Mouse (Mus musculus): ENCODE measurements around the gene Zfp276. TPM values are rescaled to one million over a fixed set of nuclear protein-coding genes. Genes with fewer than 3 reads are reported as not detected.
"Not testable (repeated sequence)": the region's sequence is repeated elsewhere in the genome, so short reads cannot be mapped to it uniquely, and the experiment has no call there.

Gene Zfp276
- polyA plus RNA-seq, 1 experiment from 2014 or later = 20.5 TPM

DNA sequence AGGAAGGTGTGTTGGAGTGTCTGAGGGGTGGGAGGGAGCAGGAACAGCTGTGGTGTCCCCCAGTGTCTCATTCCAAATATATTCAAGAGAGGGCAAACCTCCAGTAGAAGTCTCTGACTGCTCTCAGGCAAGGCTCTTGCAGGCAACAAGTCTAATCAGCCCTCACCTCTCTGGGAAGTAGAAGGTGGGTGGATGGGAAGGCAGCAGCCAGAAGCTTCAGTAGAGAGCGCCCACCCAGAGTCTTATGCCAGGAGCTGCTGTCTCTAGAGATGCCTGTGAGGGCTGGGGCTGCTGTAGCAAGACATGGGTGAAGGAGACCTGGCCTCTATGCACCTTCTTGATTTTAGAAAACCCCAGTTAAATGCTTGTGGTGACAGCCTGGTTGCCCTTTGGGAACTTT lies 25.6 kb upstream of the Zfp276 start:
- H3K9ac ChIP-seq (ENCODE audit: low read length) = no peak overlapping the region
- H3K27ac ChIP-seq (ENCODE audit: low read depth) = no peak overlapping the region
- no peak overlapping the region for H3K4me3 ChIP-seq (ENCODE audit: low read depth, low read length)
- no peaks in the 10 kb centered on the region for H3K9me3 ChIP-seq (ENCODE audit: control insufficient read depth, low read length)
- peaks cover 32% of the 10 kb centered on the region for H3K36me3 ChIP-seq (ENCODE audit: control insufficient read depth, insufficient read depth, low read length)
- no peak overlapping the region for H3K4me2 ChIP-seq (ENCODE audit: low read length)
- WGBS = 100% methylated on average over 1 of the region's 1 CpGs
- DNase-seq (ENCODE audit: low spot score) (no peak), ATAC-seq (replicated peaks; ENCODE audit: low FRiP score, low TSS enrichment, low read depth) (no peak)
- 0 out of 2 replicates have a peak, but pooled peaks cover 3% of the 10 kb centered on the region for H3K27me3 ChIP-seq (replicated peaks; ENCODE audit: control insufficient read depth, insufficient read depth, low read length)
- H3K4me1 ChIP-seq (replicated peaks; ENCODE audit: control insufficient read depth, insufficient read depth, low read length) = peaks cover 12% of the 10 kb centered on the region

GRCm38 (mm10) chr8:123230326-123230725 lies 23.7 kb upstream of the Zfp276 start:
- H3K27ac ChIP-seq (ENCODE audit: low read depth); H3K4me2 ChIP-seq (ENCODE audit: low read length); DNase-seq (ENCODE audit: low spot score); H3K4me3 ChIP-seq (ENCODE audit: low read depth, low read length); ATAC-seq (replicated peaks; ENCODE audit: low FRiP score, low TSS enrichment, low read depth); H3K9me3 ChIP-seq (ENCODE audit: control insufficient read depth, low read length); H3K9ac ChIP-seq (ENCODE audit: low read length): not testable (repeated sequence)
- Histone ChIP-seq H3K4me1 (replicated peaks; ENCODE audit: control insufficient read depth, insufficient read depth, low read length) (peaks cover 11% of the 10 kb centered on the region), H3K36me3 (ENCODE audit: control insufficient read depth, insufficient read depth, low read length) (peaks cover 32% of the 10 kb centered on the region), H3K27me3 (replicated peaks; ENCODE audit: control insufficient read depth, insufficient read depth, low read length) (peaks cover 14% of the 10 kb centered on the region)
- 88% methylated on average over 10 of the region's 11 CpGs for WGBS

DNA sequence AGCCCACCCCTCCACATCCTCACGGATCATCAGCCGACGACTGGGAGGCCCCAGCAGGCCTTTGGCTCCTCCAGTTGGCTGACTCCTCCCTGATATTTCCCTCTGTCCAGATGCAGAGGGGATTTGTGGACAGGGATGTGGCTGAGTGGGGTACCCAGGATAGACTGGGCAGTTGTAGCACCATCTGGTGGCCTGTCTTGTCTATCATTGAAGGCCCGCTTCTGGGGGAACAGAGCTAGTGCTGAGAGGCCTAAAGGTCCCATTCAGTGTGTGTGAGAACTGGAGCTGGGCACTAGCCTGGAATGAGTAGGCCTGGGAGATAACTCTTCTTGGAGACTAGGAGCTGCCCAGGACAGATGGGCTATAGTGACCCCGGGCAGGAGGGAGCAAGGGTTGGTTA lies 22.3 kb upstream of the Zfp276 start:
- Histone ChIP-seq H3K4me2 (ENCODE audit: low read length) (no peak overlapping the region), H3K9me3 (ENCODE audit: control insufficient read depth, low read length) (no peaks in the 10 kb centered on the region), H3K4me3 (ENCODE audit: low read depth, low read length) (no peak overlapping the region), H3K27ac (ENCODE audit: low read depth) (no peak overlapping the region), H3K9ac (ENCODE audit: low read length) (no peak overlapping the region), H3K4me1 (replicated peaks; ENCODE audit: control insufficient read depth, insufficient read depth, low read length) (peaks cover 11% of the 10 kb centered on the region), H3K36me3 (ENCODE audit: control insufficient read depth, insufficient read depth, low read length) (peaks cover 26% of the 10 kb centered on the region), H3K27me3 (replicated peaks; ENCODE audit: control insufficient read depth, insufficient read depth, low read length) (peaks cover 16% of the 10 kb centered on the region)
- WGBS = 50% methylated on average over 5 of the region's 5 CpGs
- no peak for ATAC-seq (replicated peaks; ENCODE audit: low FRiP score, low TSS enrichment, low read depth)
- no peak for DNase-seq (ENCODE audit: low spot score)

GRCm38 (mm10) chr8:123232553-123232952 lies 21.4 kb upstream of the Zfp276 start:
- peaks cover 16% of the 10 kb centered on the region for H3K27me3 ChIP-seq (replicated peaks; ENCODE audit: control insufficient read depth, insufficient read depth, low read length)
- 32% methylated on average over 7 of the region's 7 CpGs for WGBS
- H3K4me1 ChIP-seq (replicated peaks; ENCODE audit: control insufficient read depth, insufficient read depth, low read length) = peaks cover 11% of the 10 kb centered on the region
- H3K4me3 ChIP-seq (ENCODE audit: low read depth, low read length) = no peak overlapping the region
- H3K9me3 ChIP-seq (ENCODE audit: control insufficient read depth, low read length) = no peaks in the 10 kb centered on the region
- peaks cover 20% of the 10 kb centered on the region for H3K36me3 ChIP-seq (ENCODE audit: control insufficient read depth, insufficient read depth, low read length)
- no peak for ATAC-seq (replicated peaks; ENCODE audit: low FRiP score, low TSS enrichment, low read depth)
- no peak overlapping the region for H3K27ac ChIP-seq (ENCODE audit: low read depth)
- DNase-seq (ENCODE audit: low spot score) = no peak
- no peak overlapping the region for H3K9ac ChIP-seq (ENCODE audit: low read length)
- no peak overlapping the region for H3K4me2 ChIP-seq (ENCODE audit: low read length)

DNA sequence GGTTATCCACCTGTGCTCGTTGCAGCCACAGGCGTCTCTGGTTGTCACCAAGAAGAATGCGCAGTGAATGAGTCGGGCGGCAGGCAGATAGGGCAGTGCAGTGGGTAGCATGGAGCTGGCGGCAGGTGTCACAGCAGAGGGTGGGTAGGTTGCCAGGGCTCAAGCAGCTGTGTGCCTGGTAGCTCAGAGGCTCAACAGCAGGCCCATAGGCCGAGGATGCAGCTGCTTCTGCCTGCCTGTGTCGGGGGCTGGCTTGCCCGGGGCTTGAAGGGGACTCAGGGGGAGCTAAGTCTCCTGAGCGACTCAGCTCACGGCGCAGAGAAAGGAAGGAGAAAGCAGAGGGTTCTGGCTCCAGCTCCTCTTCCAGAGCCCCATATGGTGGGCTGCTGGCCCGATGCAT lies 20.7 kb upstream of the Zfp276 start:
- Histone ChIP-seq H3K4me3 (ENCODE audit: low read depth, low read length) (no peak overlapping the region), H3K4me2 (ENCODE audit: low read length) (no peak overlapping the region), H3K27ac (ENCODE audit: low read depth) (no peak overlapping the region), H3K27me3 (replicated peaks; ENCODE audit: control insufficient read depth, insufficient read depth, low read length) (peaks cover 16% of the 10 kb centered on the region), H3K36me3 (ENCODE audit: control insufficient read depth, insufficient read depth, low read length) (peaks cover 12% of the 10 kb centered on the region), H3K9me3 (ENCODE audit: control insufficient read depth, low read length) (no peaks in the 10 kb centered on the region), H3K4me1 (replicated peaks; ENCODE audit: control insufficient read depth, insufficient read depth, low read length) (peaks cover 11% of the 10 kb centered on the region), H3K9ac (ENCODE audit: low read length) (no peak overlapping the region)
- ATAC-seq (replicated peaks; ENCODE audit: low FRiP score, low TSS enrichment, low read depth) = no peak
- 61% methylated on average over 13 of the region's 13 CpGs for WGBS
- DNase-seq (ENCODE audit: low spot score) = no peak

DNA sequence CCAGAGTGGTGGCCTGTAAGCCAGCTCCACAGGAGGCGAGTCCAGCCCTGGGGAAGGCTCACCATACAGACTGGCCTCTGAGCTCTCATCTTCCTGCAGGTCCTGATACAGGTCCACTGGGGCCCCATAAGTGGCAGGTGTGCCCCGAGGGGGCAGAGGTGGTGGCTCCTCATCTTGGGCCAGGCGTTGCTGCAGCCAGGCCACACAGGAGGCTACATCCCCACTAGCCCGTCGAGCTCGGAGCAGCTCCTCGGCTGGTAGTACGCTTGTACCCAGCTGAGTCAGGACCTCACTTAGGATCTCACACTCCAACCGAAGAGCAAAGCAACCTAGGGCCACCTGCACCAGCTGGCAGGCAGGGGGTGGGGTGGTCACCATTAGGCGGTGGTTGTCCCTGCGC lies 20.2 kb upstream of the Zfp276 start:
- Histone ChIP-seq H3K9me3 (ENCODE audit: control insufficient read depth, low read length) (no peaks in the 10 kb centered on the region), H3K27me3 (replicated peaks; ENCODE audit: control insufficient read depth, insufficient read depth, low read length) (peaks cover 16% of the 10 kb centered on the region), H3K9ac (ENCODE audit: low read length) (no peak overlapping the region), H3K27ac (ENCODE audit: low read depth) (no peak overlapping the region), H3K4me2 (ENCODE audit: low read length) (no peak overlapping the region), H3K4me3 (ENCODE audit: low read depth, low read length) (no peak overlapping the region), H3K36me3 (ENCODE audit: control insufficient read depth, insufficient read depth, low read length) (peaks cover 8% of the 10 kb centered on the region; the same call in 1 of the 2 replicates), H3K4me1 (replicated peaks; ENCODE audit: control insufficient read depth, insufficient read depth, low read length) (peaks cover 11% of the 10 kb centered on the region)
- no peak for ATAC-seq (replicated peaks; ENCODE audit: low FRiP score, low TSS enrichment, low read depth)
- 74% methylated on average over 11 of the region's 11 CpGs for WGBS
- no peak for DNase-seq (ENCODE audit: low spot score)

- Histone ChIP-seq H3K36me3 (ENCODE audit: control insufficient read depth, insufficient read depth, low read length) (no peaks in the 10 kb centered on the region), H3K27ac (ENCODE audit: low read depth) (no peak overlapping the region), H3K27me3 (replicated peaks; ENCODE audit: control insufficient read depth, insufficient read depth, low read length) (peaks cover 16% of the 10 kb centered on the region), H3K4me2 (ENCODE audit: low read length) (peak overlapping the region; percentile 93), H3K9ac (ENCODE audit: low read length) (peak overlapping the region; percentile 36), H3K9me3 (ENCODE audit: control insufficient read depth, low read length) (no peaks in the 10 kb centered on the region), H3K4me1 (replicated peaks; ENCODE audit: control insufficient read depth, insufficient read depth, low read length) (peaks cover 11% of the 10 kb centered on the region), H3K4me3 (ENCODE audit: low read depth, low read length) (peak overlapping the region; percentile 46)
- 31% methylated on average over 13 of the region's 13 CpGs for WGBS
- ATAC-seq (replicated peaks; ENCODE audit: low FRiP score, low TSS enrichment, low read depth) (peak; percentile 6; the same call in 1 of the 2 replicates), DNase-seq (ENCODE audit: low spot score) (no peak)
Observed at GRCm38 (mm10) chr8:123234918-123235519, 19.0 kb upstream of the Zfp276 start.

DNA sequence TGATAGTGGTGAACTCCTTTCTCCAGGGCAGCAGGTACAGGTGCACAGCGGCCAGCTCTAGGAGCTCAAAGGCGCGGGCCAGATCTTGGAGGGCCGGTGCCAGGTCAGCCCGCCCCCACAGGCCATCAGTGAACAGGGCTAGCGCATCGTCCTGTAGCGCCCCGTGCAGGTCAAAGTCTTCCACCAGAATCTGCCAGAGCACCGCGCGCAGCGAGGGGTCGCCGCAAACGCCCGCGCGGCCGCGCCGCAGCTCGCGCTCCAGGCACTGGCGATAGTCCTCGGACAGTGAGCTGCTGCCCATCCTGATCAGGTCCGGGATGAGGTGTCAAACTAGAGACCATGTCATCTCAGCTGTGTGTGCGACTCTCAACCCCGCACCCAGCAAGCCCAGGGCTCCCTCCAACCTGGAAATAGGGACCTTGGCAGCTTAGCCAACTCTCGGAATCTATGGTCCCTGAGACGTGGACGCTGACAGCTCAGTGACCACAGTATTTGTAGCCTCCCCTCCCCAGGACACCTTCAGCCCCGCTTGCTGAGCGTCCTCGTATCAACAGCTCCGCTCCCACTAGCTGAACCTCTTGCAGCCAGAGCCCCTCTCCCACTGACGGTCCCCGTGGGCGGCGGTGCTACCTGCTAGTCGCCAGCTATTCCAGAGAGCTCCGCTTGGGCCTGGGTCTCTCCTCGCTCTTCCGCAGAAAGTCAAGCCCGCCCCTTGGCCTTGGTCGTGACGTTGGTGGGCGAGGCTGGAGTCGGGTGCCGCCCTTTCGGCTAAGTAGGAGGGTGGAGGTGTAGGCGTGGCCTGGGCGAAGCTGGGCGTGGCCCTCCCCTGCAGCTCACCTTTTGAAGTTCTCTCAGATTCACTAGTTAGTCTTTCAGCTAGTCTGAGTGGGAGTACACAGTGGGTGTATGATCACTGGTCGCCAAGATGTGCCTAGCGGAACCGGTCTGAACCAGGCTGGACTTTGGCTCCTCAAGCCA lies 18.2 kb upstream of the Zfp276 start, which contains the start of gene Spata2l:
Gene Spata2l (minus strand): TSS at position 714 of the 978 bp plus-strand sequence.
- H3K27me3 ChIP-seq (replicated peaks; ENCODE audit: control insufficient read depth, insufficient read depth, low read length) = peaks cover 16% of the 10 kb centered on the region
- H3K36me3 ChIP-seq (ENCODE audit: control insufficient read depth, insufficient read depth, low read length) = no peaks in the 10 kb centered on the region

More for the DNA sequence above, 18.2 kb upstream of the Zfp276 start, which contains the start of gene Spata2l:
- WGBS = 2% methylated on average over 57 of the region's 57 CpGs
- peak; percentile 86 for ATAC-seq (replicated peaks; ENCODE audit: low FRiP score, low TSS enrichment, low read depth)
- DNase-seq (ENCODE audit: low spot score) = peak; percentile 90
- Histone ChIP-seq H3K4me1 (replicated peaks; ENCODE audit: control insufficient read depth, insufficient read depth, low read length) (peaks cover 11% of the 10 kb centered on the region), H3K4me3 (ENCODE audit: low read depth, low read length) (peak within 1 kb of the TSS; percentile 46), H3K4me2 (ENCODE audit: low read length) (peak within 1 kb of the TSS; percentile 93), H3K9ac (ENCODE audit: low read length) (peak within 1 kb of the TSS; percentile 36), H3K9me3 (ENCODE audit: control insufficient read depth, low read length) (no peaks in the 10 kb centered on the region), H3K27ac (ENCODE audit: low read depth) (no peak within 1 kb of the TSS)
